Mouse (Mus musculus): ENCODE results near the gene Mfsd4b2. TPM values are rescaled to one million over a fixed set of nuclear protein-coding genes. Genes with fewer than 3 reads are reported as not detected.

Gene Mfsd4b2
- polyA plus RNA-seq (2014; fragmentation: Nextera tagmentation; extraction: Ambion mirVana), result not detected in 2 replicates

DNA sequence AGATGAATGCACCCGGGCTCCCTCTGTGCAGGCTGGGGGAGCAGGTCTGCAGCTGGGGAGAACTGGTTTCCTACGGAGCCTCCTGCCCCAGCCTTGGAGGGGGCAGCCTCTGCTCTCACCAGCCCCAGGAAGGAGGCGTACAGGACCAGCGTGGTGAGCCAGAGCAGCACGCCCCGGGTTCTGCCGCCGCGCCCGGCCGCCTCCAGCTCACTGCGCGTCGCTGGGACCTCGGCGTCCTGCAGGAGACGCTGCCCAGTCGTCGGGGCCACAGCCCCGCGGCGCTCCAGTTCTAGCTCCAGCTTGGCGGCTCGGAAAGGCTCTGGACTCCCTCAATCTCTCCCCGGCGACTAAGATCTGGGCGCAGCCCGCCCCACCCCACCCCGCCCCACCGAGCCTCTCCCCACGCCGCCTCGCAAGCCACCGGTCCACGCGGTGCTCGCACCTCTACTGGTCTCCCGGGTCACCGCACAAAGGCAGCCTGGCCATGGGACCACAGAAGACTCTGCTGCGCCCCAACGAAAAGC, at the start of gene Mfsd4b2:
TSS of gene Mfsd4b2 (minus strand) at position 308 of the 524 bp plus-strand sequence.
- Histone ChIP-seq H3K4me2 (replicated peaks; ENCODE audit: low read depth, low read length) (peak within 1 kb of the TSS; percentile 94), H3K27me3 (ENCODE audit: control insufficient read depth, insufficient read depth, low read length) (no peaks in the 10 kb centered on the region; the same call in 1 of the 2 replicates), H3K4me3 (ENCODE audit: low read depth, low read length) (peak within 1 kb of the TSS; percentile 40), H3K9ac (ENCODE audit: low read depth, low read length) (peak within 1 kb of the TSS; percentile 65), H3K36me3 (ENCODE audit: control insufficient read depth, insufficient read depth, low read length) (no peaks in the 10 kb centered on the region), H3K4me1 (replicated peaks; ENCODE audit: control insufficient read depth, insufficient read depth, low read length) (no peaks in the 10 kb centered on the region), H3K9me3 (ENCODE audit: control insufficient read depth, low read length) (no peaks in the 10 kb centered on the region), H3K27ac (ENCODE audit: low read depth, low read length) (no peak within 1 kb of the TSS)
- DNase-seq (ENCODE audit: low spot score) (peak; percentile 61), ATAC-seq (ENCODE audit: low FRiP score) (peak; percentile 66)
- WGBS, result under 1% methylated on average over 37 of the region's 41 CpGs

DNA sequence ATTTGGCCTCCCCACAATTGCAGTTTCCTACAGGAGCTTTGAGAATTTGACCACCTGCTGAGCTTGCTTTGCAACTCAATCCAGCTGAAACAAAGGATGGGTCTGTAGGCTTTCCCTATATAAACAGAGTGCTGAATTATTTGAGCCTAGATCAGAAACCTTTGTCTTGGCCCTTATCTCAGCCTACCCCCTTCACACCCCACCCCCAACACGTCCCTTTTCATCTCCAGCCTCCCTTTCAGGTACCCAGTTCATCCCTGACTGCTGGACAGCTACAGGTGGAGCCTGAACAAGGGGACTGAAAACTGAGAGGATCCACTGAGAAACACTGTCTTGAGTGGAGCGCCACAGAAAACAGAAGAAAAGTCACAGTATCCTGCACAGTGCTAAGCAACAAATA, 49.0 kb upstream of the Mfsd4b2 start:
- H3K9me3 ChIP-seq (ENCODE audit: control insufficient read depth, low read length), result no peaks in the 10 kb centered on the region
- WGBS, result 41% methylated on average over 2 of the region's 2 CpGs
- DNase-seq (ENCODE audit: low spot score) (no peak), ATAC-seq (ENCODE audit: low FRiP score) (no peak)
- H3K27me3 ChIP-seq (ENCODE audit: control insufficient read depth, insufficient read depth, low read length), result no peaks in the 10 kb centered on the region
- no peak overlapping the region for H3K27ac ChIP-seq (ENCODE audit: low read depth, low read length)
- H3K36me3 ChIP-seq (ENCODE audit: control insufficient read depth, insufficient read depth, low read length), result no peaks in the 10 kb centered on the region
- H3K9ac ChIP-seq (ENCODE audit: low read depth, low read length), result no peak overlapping the region
- no peak overlapping the region for H3K4me2 ChIP-seq (replicated peaks; ENCODE audit: low read depth, low read length)
- H3K4me1 ChIP-seq (replicated peaks; ENCODE audit: control insufficient read depth, insufficient read depth, low read length), result no peaks in the 10 kb centered on the region
- no peak overlapping the region for H3K4me3 ChIP-seq (ENCODE audit: low read depth, low read length)

DNA sequence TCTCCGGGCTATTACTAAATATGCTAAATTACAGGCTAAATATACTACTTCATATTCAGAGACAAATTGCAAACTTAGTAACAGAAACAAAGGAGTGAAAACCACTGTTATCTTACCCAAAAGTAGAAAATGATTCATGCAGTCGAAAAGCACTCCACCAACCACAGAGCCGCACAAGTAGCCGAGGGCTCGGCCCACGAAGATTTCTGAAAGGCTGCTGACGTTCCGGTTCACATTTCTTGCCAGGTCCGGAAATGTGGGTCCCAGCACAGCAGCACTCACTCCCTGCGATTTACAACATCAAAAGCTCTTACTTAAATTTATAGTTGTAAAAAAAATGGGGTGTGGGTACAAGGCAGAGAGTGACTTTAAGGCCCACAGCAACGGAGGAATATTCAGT, 48.3 kb upstream of the Mfsd4b2 start:
- no peaks in the 10 kb centered on the region for H3K36me3 ChIP-seq (ENCODE audit: control insufficient read depth, insufficient read depth, low read length)
- H3K9me3 ChIP-seq (ENCODE audit: control insufficient read depth, low read length), result no peaks in the 10 kb centered on the region
- DNase-seq (ENCODE audit: low spot score) (no peak), ATAC-seq (ENCODE audit: low FRiP score) (no peak)
- no peak overlapping the region for H3K4me3 ChIP-seq (ENCODE audit: low read depth, low read length)
- H3K9ac ChIP-seq (ENCODE audit: low read depth, low read length), result no peak overlapping the region
- no peaks in the 10 kb centered on the region for H3K4me1 ChIP-seq (replicated peaks; ENCODE audit: control insufficient read depth, insufficient read depth, low read length)
- no peak overlapping the region for H3K4me2 ChIP-seq (replicated peaks; ENCODE audit: low read depth, low read length)
- no peak overlapping the region for H3K27ac ChIP-seq (ENCODE audit: low read depth, low read length)
- WGBS, result 57% methylated on average over 11 of the region's 11 CpGs
- H3K27me3 ChIP-seq (ENCODE audit: control insufficient read depth, insufficient read depth, low read length), result no peaks in the 10 kb centered on the region

DNA sequence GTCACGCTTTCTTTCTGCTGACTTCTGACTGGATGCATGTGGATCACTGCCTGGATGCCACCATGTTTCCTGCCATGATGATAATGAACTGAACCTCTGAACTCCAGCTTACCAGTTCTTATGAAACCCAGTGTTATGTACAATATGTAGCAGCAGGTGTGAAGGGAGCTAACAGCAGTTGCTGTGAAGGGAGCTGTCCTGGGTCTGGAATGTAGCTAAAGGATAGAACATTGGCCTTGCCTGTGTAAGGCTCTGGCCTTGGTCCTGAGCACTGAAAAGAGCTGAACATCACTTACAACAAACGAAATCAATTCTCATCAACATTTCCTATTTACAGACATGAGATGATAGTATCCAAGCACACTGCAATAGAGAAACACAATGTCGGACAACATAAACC, 40.8 kb upstream of the Mfsd4b2 start:
- no peak overlapping the region for H3K4me3 ChIP-seq (ENCODE audit: low read depth, low read length)
- H3K36me3 ChIP-seq (ENCODE audit: control insufficient read depth, insufficient read depth, low read length), result no peaks in the 10 kb centered on the region
- ATAC-seq (ENCODE audit: low FRiP score), result no peak
- H3K4me2 ChIP-seq (replicated peaks; ENCODE audit: low read depth, low read length), result no peak overlapping the region
- no peak overlapping the region for H3K9ac ChIP-seq (ENCODE audit: low read depth, low read length)
- H3K4me1 ChIP-seq (replicated peaks; ENCODE audit: control insufficient read depth, insufficient read depth, low read length), result no peaks in the 10 kb centered on the region
- H3K27me3 ChIP-seq (ENCODE audit: control insufficient read depth, insufficient read depth, low read length), result no peaks in the 10 kb centered on the region
- H3K9me3 ChIP-seq (ENCODE audit: control insufficient read depth, low read length), result no peaks in the 10 kb centered on the region
- DNase-seq (ENCODE audit: low spot score), result peak; percentile 4
- H3K27ac ChIP-seq (ENCODE audit: low read depth, low read length), result no peak overlapping the region
- 94% methylated on average over 3 of the region's 3 CpGs for WGBS

DNA sequence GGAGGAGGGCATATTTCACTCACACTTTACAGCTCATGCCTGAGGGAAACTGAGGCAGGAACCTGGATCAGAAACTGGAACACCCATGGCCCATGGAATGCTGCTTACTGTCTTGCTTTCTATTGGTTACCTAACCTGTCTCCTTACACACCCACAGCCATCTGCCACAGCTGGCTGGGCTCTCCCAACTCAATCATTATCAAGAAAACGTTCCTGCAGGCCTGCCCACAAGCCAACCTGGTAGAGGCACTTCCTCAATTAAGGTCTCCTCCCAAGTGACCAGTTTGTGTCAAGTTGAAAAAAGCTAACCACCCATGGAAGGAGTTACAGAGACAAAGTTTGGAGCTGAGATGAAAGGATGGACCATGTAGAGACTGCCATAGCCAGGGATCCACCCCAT, 35.2 kb upstream of the Mfsd4b2 start:
- H3K4me3 ChIP-seq (ENCODE audit: low read depth, low read length), result no peak overlapping the region
- 68% methylated on average over 1 of the region's 1 CpGs for WGBS
- no peaks in the 10 kb centered on the region for H3K9me3 ChIP-seq (ENCODE audit: control insufficient read depth, low read length)
- no peak overlapping the region for H3K9ac ChIP-seq (ENCODE audit: low read depth, low read length)
- no peaks in the 10 kb centered on the region for H3K27me3 ChIP-seq (ENCODE audit: control insufficient read depth, insufficient read depth, low read length)
- no peak overlapping the region for H3K27ac ChIP-seq (ENCODE audit: low read depth, low read length)
- no peak overlapping the region for H3K4me2 ChIP-seq (replicated peaks; ENCODE audit: low read depth, low read length)
- H3K36me3 ChIP-seq (ENCODE audit: control insufficient read depth, insufficient read depth, low read length), result no peaks in the 10 kb centered on the region
- H3K4me1 ChIP-seq (replicated peaks; ENCODE audit: control insufficient read depth, insufficient read depth, low read length), result no peaks in the 10 kb centered on the region
- DNase-seq (ENCODE audit: low spot score) (no peak), ATAC-seq (ENCODE audit: low FRiP score) (no peak)

DNA sequence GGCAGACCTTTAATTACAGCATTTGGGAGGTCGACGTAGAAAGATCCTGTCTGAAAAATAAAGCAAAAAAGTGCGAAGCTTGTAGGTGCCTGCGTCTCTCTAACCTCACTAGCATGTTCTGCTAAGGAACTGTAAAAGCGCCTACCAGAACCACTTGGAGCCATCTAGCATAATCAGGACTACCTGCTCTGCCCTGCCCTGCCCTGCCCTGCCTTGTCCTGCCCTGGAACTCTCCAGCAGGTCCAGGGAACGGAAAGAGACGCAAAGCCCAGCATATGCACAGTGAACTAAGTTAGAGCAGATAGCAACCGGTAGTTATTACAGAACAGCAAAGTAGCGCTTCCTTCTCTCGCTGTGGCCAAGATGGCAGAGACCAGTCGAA, 33.7 kb upstream of the Mfsd4b2 start:
- Histone ChIP-seq H3K9me3 (ENCODE audit: control insufficient read depth, low read length) (no peaks in the 10 kb centered on the region), H3K27ac (ENCODE audit: low read depth, low read length) (no peak overlapping the region), H3K4me1 (replicated peaks; ENCODE audit: control insufficient read depth, insufficient read depth, low read length) (no peaks in the 10 kb centered on the region), H3K27me3 (ENCODE audit: control insufficient read depth, insufficient read depth, low read length) (no peaks in the 10 kb centered on the region), H3K4me2 (replicated peaks; ENCODE audit: low read depth, low read length) (peak overlapping the region; percentile 90; the same call in 1 of the 2 replicates), H3K36me3 (ENCODE audit: control insufficient read depth, insufficient read depth, low read length) (no peaks in the 10 kb centered on the region), H3K4me3 (ENCODE audit: low read depth, low read length) (peak overlapping the region; percentile 41; the same call in 1 of the 2 replicates), H3K9ac (ENCODE audit: low read depth, low read length) (no peak overlapping the region)
- peak; percentile 58 for ATAC-seq (ENCODE audit: low FRiP score)
- no peak for DNase-seq (ENCODE audit: low spot score)
- 50% methylated on average over 11 of the region's 11 CpGs for whole genome bisulfite sequencing

DNA sequence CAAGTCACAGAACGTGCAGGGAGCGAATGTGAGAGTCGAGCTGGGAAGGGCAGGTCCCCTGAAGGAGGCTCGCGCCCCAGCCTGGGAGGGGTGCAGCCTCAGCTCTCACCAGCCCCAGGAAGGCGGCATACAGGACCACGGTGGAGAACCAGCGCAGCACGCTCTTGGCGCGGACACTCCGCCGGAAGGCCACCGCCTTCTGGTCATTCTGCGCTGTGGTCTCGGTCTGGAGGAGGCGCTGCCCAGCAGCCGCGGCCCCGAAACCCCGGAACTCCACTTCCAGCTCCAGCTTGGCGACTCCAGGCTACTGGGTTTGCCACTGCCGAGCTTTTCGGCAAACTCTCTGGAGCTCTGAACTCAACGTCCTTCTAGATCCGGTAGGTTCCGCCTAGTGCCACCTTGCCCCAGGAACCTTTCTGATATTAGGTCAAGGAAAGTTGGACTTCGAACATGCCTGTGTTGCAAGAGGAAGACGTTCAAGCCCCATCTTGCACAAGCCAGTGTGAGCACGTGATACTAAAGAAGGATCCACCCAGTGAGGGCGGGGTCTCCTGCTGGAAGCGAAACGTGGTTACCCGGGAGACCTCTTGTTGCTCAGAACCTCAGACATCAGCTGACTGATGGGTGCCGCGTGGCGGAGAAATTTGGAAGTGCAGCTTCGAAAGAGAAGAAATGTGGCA, 33.2 kb upstream of the Mfsd4b2 start, which contains the start of gene Mfsd4b3:
TSS of gene Mfsd4b3 (minus strand) at position 393 of the 680 bp plus-strand sequence.
- no peaks in the 10 kb centered on the region for H3K27me3 ChIP-seq (ENCODE audit: control insufficient read depth, insufficient read depth, low read length)
- under 1% methylated on average over 38 of the region's 38 CpGs for WGBS
- DNase-seq (ENCODE audit: low spot score) (peak; percentile 95), ATAC-seq (ENCODE audit: low FRiP score) (peak; percentile 99)
- H3K36me3 ChIP-seq (ENCODE audit: control insufficient read depth, insufficient read depth, low read length), result no peaks in the 10 kb centered on the region
- peak within 1 kb of the TSS; percentile 41 for H3K4me3 ChIP-seq (ENCODE audit: low read depth, low read length)
- H3K9ac ChIP-seq (ENCODE audit: low read depth, low read length), result peak within 1 kb of the TSS; percentile 39
- no peaks in the 10 kb centered on the region for H3K4me1 ChIP-seq (replicated peaks; ENCODE audit: control insufficient read depth, insufficient read depth, low read length)
- no peak within 1 kb of the TSS for H3K27ac ChIP-seq (ENCODE audit: low read depth, low read length)
- H3K9me3 ChIP-seq (ENCODE audit: control insufficient read depth, low read length), result no peaks in the 10 kb centered on the region
- peak within 1 kb of the TSS; percentile 90 for H3K4me2 ChIP-seq (replicated peaks; ENCODE audit: low read depth, low read length)

DNA sequence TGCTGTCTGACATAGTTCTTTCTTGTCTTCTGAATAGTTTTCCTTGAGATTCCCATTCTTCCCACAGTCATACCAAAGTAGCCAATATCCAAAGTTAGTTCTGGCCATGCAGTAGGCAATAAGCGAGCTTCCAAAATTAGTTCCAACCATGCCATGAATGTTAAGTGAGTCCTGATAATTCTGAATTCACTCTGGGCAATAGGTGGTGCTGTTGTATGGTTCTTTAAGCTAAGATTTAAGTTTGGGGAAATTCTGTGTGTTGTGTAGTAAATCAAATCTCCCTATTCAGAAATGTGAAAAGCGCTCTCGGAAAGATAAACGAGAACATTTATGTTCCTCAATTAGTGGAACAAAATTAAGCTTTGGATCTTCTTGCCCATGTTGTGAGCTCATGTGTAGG, 31.5 kb upstream of the Mfsd4b2 start:
- 81% methylated on average over 4 of the region's 4 CpGs for WGBS
- DNase-seq (ENCODE audit: low spot score) (peak; percentile 9), ATAC-seq (ENCODE audit: low FRiP score) (no peak)
- Histone ChIP-seq H3K4me3 (ENCODE audit: low read depth, low read length) (no peak overlapping the region), H3K9me3 (ENCODE audit: control insufficient read depth, low read length) (no peaks in the 10 kb centered on the region), H3K27me3 (ENCODE audit: control insufficient read depth, insufficient read depth, low read length) (no peaks in the 10 kb centered on the region), H3K4me2 (replicated peaks; ENCODE audit: low read depth, low read length) (no peak overlapping the region), H3K27ac (ENCODE audit: low read depth, low read length) (no peak overlapping the region), H3K4me1 (replicated peaks; ENCODE audit: control insufficient read depth, insufficient read depth, low read length) (no peaks in the 10 kb centered on the region), H3K9ac (ENCODE audit: low read depth, low read length) (no peak overlapping the region), H3K36me3 (ENCODE audit: control insufficient read depth, insufficient read depth, low read length) (no peaks in the 10 kb centered on the region)

DNA sequence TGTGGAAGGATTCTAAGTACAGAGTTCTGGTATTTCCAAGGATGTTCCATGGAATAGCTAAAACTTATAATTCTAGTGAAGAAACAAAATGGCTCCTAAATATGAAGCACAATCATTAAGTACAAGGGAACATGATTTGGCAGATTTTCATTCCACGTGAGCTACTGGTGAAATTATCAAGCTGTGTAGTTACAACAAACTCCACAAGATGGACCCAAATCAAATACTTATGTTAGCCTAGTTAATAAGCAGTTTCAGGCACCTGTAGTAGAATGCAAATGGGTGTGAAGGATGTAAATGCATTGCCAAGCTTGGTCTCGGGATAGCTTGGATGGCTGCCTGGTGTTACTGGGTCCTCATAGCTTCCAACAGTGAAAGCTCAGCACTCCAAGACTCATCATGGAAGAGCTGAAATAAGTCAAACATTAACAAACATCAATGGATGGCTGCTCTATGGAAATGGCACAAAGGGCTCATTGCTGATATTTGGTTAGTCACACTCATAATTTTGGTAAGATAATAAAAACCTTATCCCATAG, 29.7 kb upstream of the Mfsd4b2 start:
- no peak overlapping the region for H3K4me2 ChIP-seq (replicated peaks; ENCODE audit: low read depth, low read length)
- H3K9ac ChIP-seq (ENCODE audit: low read depth, low read length), result no peak overlapping the region
- WGBS, result 74% methylated on average over 2 of the region's 2 CpGs
- H3K9me3 ChIP-seq (ENCODE audit: control insufficient read depth, low read length), result no peaks in the 10 kb centered on the region
- no peak for DNase-seq (ENCODE audit: low spot score)
- H3K27ac ChIP-seq (ENCODE audit: low read depth, low read length), result no peak overlapping the region
- H3K36me3 ChIP-seq (ENCODE audit: control insufficient read depth, insufficient read depth, low read length), result no peaks in the 10 kb centered on the region
- no peak for ATAC-seq (ENCODE audit: low FRiP score)
- no peaks in the 10 kb centered on the region for H3K4me1 ChIP-seq (replicated peaks; ENCODE audit: control insufficient read depth, insufficient read depth, low read length)
- no peak overlapping the region for H3K4me3 ChIP-seq (ENCODE audit: low read depth, low read length)
- H3K27me3 ChIP-seq (ENCODE audit: control insufficient read depth, insufficient read depth, low read length), result no peaks in the 10 kb centered on the region

All from hindbrain, embryonic 11.5 days (tissue).